Mouse (Mus musculus) stomach, postnatal 0 days (tissue): ENCODE measurements around the gene Dennd4c.

ENCODE experiments used
- CTCF ChIP-seq: IDR thresholded peaks from 2 replicates; pipeline ENCODE4 v1.5.1; 2016; ENCODE audit warnings: antibody characterized with exemption, low read depth, mild to moderate bottlenecking, moderate library complexity
- EP300 ChIP-seq: optimal IDR thresholded peaks from 2 replicates; pipeline ENCODE3; 2016; ENCODE audit warnings: antibody characterized with exemption

- TF ChIP-seq EP300 (no peak), CTCF (no peak)
Observed at GRCm38 (mm10) chr4:86873072-86873471, 124.7 kb downstream of the Dennd4c start.
